Mouse (Mus musculus) lung, adult 2 months (tissue): Measurements from ENCODE around the gene Ankrd33b. TPM values are rescaled to one million over a fixed set of nuclear protein-coding genes. Genes with fewer than 3 reads are reported as not detected.

Experiments used
- DNase-seq: peaks from one replicate; pipeline ENCODE4 v3.0.0; 2022
- H3K4me1 ChIP-seq: fragments of 200-500 bp; 2 replicates; pipeline ENCODE4 v1.6.1; 2011; ENCODE audit warnings: low read length; ENCODE audit not compliant: control insufficient read depth, insufficient read depth
- H3K4me3 ChIP-seq: fragments of 200-500 bp; replicated peaks from 2 replicates; pipeline ENCODE3; 2011; ENCODE audit warnings: low read depth, mild to moderate bottlenecking, control low read depth, low read length; ENCODE audit errors: extremely low read depth
- CTCF ChIP-seq: fragments of 200-500 bp; IDR thresholded peaks from 2 replicates; pipeline ENCODE4 v1.5.1; 2011; ENCODE audit warnings: mild to moderate bottlenecking, low read length, control low read depth; ENCODE audit not compliant: insufficient read depth
- POLR2A ChIP-seq: fragments of 200-500 bp; IDR thresholded peaks from 2 replicates; pipeline ENCODE4 v1.6.1; 2011; ENCODE audit warnings: low read depth, mild to moderate bottlenecking, control low read depth, low read length, borderline replicate concordance; ENCODE audit errors: extremely low read depth
- WGBS: fragments of 180-500 bp; shearing (Covaris S2); methylation state at CpG from one replicate; pipeline ENCODE4 v1.1.7; 2018; 5-methylcytosine and 5-hydroxymethylcytosine counted together
- polyA plus RNA-seq: library from polyadenylated mRNA; depleted of rRNA; stranded (reverse); fragments of >200 nt; gene quantifications from 2 replicates; pipeline ENCODE4 v1.2.3, GENCODE M21; 2012

Ankrd33b gene
- polyA plus RNA-seq, 1 experiment: 42.2 TPM

GRCm38 (mm10) chr15:31265404-31265803 lies 102.1 kb downstream of the Ankrd33b start:
- TF ChIP-seq POLR2A (no peak), CTCF (no peak)
- Histone ChIP-seq H3K4me1 (no peaks in the 10 kb centered on the region), H3K4me3 (no peak overlapping the region)
- DNase-seq: no peak
- WGBS: 94% methylated on average over 8 of the region's 8 CpGs

DNA sequence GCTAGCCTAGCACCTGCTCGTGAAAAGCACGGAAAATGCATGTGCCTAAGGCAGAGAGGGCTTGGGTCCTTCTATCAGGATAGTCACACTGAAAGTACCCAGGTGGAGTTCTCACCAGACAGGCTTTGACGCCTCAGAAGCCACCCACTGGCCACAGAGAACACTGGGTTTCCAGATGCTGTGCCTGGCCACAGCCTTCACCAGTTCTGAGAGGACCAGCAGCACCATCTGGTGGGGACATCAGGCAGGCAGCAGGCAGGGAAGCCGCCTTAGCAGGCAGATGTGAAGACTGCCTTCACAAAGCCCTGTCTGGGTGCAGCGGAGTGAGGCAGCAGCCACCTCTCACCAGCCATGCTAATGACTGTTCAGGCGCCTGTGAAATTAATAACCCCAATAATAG lies 102.7 kb downstream of the Ankrd33b start:
- WGBS: 50% methylated on average over 6 of the region's 6 CpGs
- DNase-seq: peak; percentile 52
- TF ChIP-seq POLR2A (no peak), CTCF (peak; percentile 86)
- Histone ChIP-seq H3K4me1 (no peaks in the 10 kb centered on the region), H3K4me3 (no peak overlapping the region)

DNA sequence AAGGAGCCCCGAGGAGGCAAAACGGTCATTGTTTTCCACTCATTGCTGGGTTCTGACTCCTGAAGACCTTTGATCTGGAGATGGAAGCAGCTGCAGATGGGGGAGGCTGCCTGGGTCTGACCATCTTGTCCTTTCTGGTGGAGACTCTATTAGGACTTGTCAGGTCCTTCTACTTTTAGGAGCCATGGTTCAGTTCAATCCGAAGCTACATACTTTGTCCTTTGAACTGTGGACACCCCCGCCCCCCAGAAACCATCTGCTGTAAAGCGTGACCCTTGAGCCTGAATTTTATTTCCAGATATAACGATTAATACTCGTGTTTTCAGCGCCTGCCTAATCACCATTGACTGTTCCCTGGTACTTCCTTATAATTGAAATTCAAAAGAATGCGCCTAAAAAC lies 105.2 kb downstream of the Ankrd33b start:
- H3K4me3 ChIP-seq: no peak overlapping the region
- no peak for DNase-seq
- WGBS: 69% methylated on average over 9 of the region's 9 CpGs
- H3K4me1 ChIP-seq: no peaks in the 10 kb centered on the region
- TF ChIP-seq CTCF (no peak), POLR2A (no peak)

DNA sequence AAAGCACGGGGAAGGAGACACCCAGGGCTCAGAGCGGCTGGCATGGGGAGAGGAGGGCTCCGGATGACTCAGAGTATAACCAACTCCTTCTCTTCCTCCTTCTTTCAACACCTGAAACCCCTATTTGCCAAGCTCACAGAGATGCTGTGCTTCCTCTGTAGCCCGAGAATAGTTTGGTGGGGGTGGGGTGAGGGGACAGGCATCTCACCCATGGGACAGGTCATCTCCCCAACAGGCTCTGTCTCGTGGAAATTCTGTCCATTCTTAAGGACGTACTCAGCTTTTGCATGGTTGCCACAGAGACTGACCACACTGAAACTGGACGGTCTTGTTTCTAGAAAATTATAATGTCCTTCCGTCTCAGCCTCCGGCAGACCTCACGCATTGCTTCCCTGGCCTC lies 106.4 kb downstream of the Ankrd33b start:
- TF ChIP-seq CTCF (no peak), POLR2A (no peak)
- DNase-seq: no peak
- Histone ChIP-seq H3K4me1 (no peaks in the 10 kb centered on the region), H3K4me3 (no peak overlapping the region)
- WGBS: 69% methylated on average over 10 of the region's 10 CpGs

DNA sequence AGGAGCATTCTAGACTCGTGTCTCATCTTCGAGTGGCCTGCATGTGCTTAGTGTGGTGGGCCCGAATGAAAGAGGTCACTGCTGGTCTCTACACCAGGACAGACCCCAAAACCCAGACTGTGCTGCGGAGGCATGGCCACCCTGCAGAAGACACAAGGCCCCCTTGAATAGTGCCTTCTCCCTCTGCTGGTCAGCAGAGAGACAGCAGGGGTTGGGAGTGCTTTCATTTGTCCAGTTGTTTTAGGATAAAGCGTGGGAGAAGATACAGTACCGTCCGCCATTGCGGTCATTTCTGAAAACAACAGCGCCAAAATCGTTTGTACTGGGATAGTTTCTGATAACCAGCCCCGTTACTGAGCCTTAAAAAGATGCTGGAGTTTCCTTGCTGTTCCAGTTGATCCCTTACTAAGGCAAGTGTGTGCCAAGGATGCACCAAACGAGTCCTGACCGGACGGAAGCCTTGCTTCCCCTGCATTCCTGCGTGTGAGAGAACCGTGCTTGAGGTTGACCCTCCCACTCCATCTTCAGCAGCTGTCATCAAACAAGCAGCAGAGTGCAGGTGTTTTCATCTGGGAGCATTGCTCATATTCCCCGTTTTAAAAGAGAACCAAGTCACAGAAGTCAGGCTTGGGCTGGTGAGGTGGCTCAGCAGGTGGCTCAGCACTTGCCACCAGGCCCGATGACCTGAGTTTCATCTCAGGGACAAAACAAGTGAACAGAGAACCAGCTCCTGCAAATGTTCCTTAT lies 108.7 kb downstream of the Ankrd33b start:
- WGBS: 72% methylated on average over 18 of the region's 18 CpGs
- no peak overlapping the region for H3K4me3 ChIP-seq
- H3K4me1 ChIP-seq: no peaks in the 10 kb centered on the region
- no peak for DNase-seq
- TF ChIP-seq CTCF (peak; percentile 51), POLR2A (no peak)

- H3K4me3 ChIP-seq: no peak overlapping the region
- TF ChIP-seq CTCF (no peak), POLR2A (no peak)
- 58% methylated on average over 21 of the region's 21 CpGs for WGBS
Measured at GRCm38 (mm10) chr15:31258029-31258692, 109.4 kb downstream of the Ankrd33b start.

DNA sequence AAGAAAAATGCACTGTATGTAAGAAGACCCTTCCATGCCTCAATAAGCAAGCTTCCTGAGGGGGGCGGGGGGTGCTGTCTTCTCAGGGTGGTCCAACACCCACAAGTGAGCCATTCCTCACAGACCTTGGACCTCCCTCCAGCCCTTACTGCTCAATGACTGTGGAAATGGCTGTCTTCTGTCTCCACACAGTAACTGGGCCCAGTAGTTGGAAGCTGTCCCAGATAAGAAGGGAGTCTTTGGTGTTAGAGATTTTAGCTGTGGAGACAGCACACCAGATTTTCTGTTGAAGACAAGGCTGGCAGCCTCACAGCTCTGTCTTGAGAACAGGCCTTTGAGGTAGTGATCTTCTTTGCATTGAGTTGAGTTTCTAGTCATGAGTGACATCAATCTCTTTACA lies 110.2 kb downstream of the Ankrd33b start:
- WGBS: 85% methylated on average over 1 of the region's 1 CpGs
- no peak for DNase-seq
- H3K4me1 ChIP-seq: no peaks in the 10 kb centered on the region

More at GRCm38 (mm10) chr15:31258029-31258692, 109.4 kb downstream of the Ankrd33b start:
- no peaks in the 10 kb centered on the region for H3K4me1 ChIP-seq
- no peak for DNase-seq

GRCm38 (mm10) chr15:31255762-31256161 lies 111.8 kb downstream of the Ankrd33b start:
- DNase-seq: no peak
- no peak overlapping the region for H3K4me3 ChIP-seq
- no peaks in the 10 kb centered on the region for H3K4me1 ChIP-seq
- no peak for TF ChIP-seq POLR2A
- TF ChIP-seq CTCF: no peak
- 68% methylated on average over 6 of the region's 6 CpGs for WGBS

More for the DNA sequence above, 110.2 kb downstream of the Ankrd33b start:
- no peak overlapping the region for H3K4me3 ChIP-seq
- no peak for TF ChIP-seq CTCF
- TF ChIP-seq POLR2A: no peak

GRCm38 (mm10) chr15:31254939-31255535 lies 112.5 kb downstream of the Ankrd33b start:
- TF ChIP-seq CTCF (no peak), POLR2A (no peak)
- Histone ChIP-seq H3K4me3 (no peak overlapping the region), H3K4me1 (no peaks in the 10 kb centered on the region)
- WGBS: 74% methylated on average over 9 of the region's 9 CpGs
- DNase-seq: no peak
